Mouse (Mus musculus): ENCODE measurements around the gene Zbtb20.

GRCm38 (mm10) chr16:43346094-43346493 lies 470.4 kb downstream of the Zbtb20 start:
- TF ChIP-seq POLR2A (IDR thresholded peaks at IDR 0.05; ENCODE audit: borderline replicate concordance, control insufficient read depth, low read depth, low read length), result no peak
- TF ChIP-seq CTCF (IDR thresholded peaks at IDR 0.05; ENCODE audit: control insufficient read depth, insufficient read depth, low read length), result no peak

Data from bone marrow, adult 2 months (tissue).